Mouse (Mus musculus) lung, adult 2 months (tissue): ENCODE measurements around the gene Slc39a7.

Experiments
- CTCF ChIP-seq: fragments of 200-500 bp; IDR thresholded peaks from 2 replicates; pipeline ENCODE4 v1.5.1; 2011; ENCODE audit warnings: mild to moderate bottlenecking, low read length, control low read depth; ENCODE audit not compliant: insufficient read depth
- POLR2A ChIP-seq: fragments of 200-500 bp; IDR thresholded peaks from 2 replicates; pipeline ENCODE4 v1.6.1; 2011; ENCODE audit warnings: low read depth, mild to moderate bottlenecking, control low read depth, low read length, borderline replicate concordance; ENCODE audit errors: extremely low read depth

GRCm38 (mm10) chr17:34033441-34033840 is 2.0 kb upstream of the Slc39a7 start:
- TF ChIP-seq CTCF (no peak), POLR2A (no peak)
